Mouse (Mus musculus): Measurements from ENCODE around the gene Eva1b.

- TF ChIP-seq CTCF (IDR thresholded peaks at IDR 0.05; ENCODE audit: control insufficient read depth, insufficient read depth, insufficient read length): no peak
- TF ChIP-seq FOSL1 (IDR thresholded peaks at IDR 0.05; ENCODE audit: insufficient read depth, low read length, poor library complexity, severe bottlenecking): no peak
- no peak for TF ChIP-seq USF1 (IDR thresholded peaks at IDR 0.05; ENCODE audit: low read depth)
- TF ChIP-seq CEBPB (IDR thresholded peaks at IDR 0.05; ENCODE audit: low read depth): no peak
- no peak for TF ChIP-seq MYOG (IDR thresholded peaks at IDR 0.05; ENCODE audit: control insufficient read depth, extremely low read depth, insufficient read length)
- no peak for TF ChIP-seq MYOD1 (IDR thresholded peaks at IDR 0.05; ENCODE audit: control insufficient read depth, insufficient read length, low read depth)
Observed at GRCm38 (mm10) chr4:126118651-126119050, 28.9 kb upstream of the Eva1b start.
